Mouse (Mus musculus) liver, embryonic 12.5 days (tissue): ENCODE data around the gene Scg3. TPM values are rescaled to one million over a fixed set of nuclear protein-coding genes. Genes with fewer than 3 reads are reported as not detected.
A peak's percentile ranks its signal among the peaks of the same experiment; 100 is the strongest.
"Not testable (repeated sequence)": the region's sequence is repeated elsewhere in the genome, so short reads cannot be mapped to it uniquely, and the experiment has no call there.

Experiments used
- ATAC-seq: fragments of 200-750 bp; cut with Nextera tagmentation; 2 replicates; pipeline ENCODE4 v1.8.0; 2017; ENCODE audit warnings: moderate number of reproducible peaks, mild to moderate bottlenecking, moderate library complexity
- H3K27ac ChIP-seq: fragments of 300-500 bp; sonication (generic); 2 replicates; pipeline ENCODE4 v1.5.1; 2016; ENCODE audit warnings: mild to moderate bottlenecking
- H3K27me3 ChIP-seq: fragments of 300-500 bp; sonication (generic); replicated peaks from 2 replicates; pipeline ENCODE4 v1.6.1; 2016; ENCODE audit warnings: mild to moderate bottlenecking, moderate library complexity
- H3K36me3 ChIP-seq: fragments of 300-500 bp; sonication (generic); 2 replicates; pipeline ENCODE4 v1.6.1; 2016; ENCODE audit warnings: mild to moderate bottlenecking, moderate library complexity
- H3K4me1 ChIP-seq: fragments of 300-500 bp; sonication (generic); 2 replicates; pipeline ENCODE4 v1.6.1; 2016
- H3K4me2 ChIP-seq: fragments of 300-500 bp; sonication (generic); 2 replicates; pipeline ENCODE4 v1.6.1; 2016; ENCODE audit warnings: mild to moderate bottlenecking, moderate library complexity
- H3K4me3 ChIP-seq: fragments of 300-500 bp; sonication (generic); 2 replicates; pipeline ENCODE4 v1.5.1; 2016; ENCODE audit warnings: mild to moderate bottlenecking, moderate library complexity
- H3K9ac ChIP-seq: fragments of 300-500 bp; sonication (generic); 2 replicates; pipeline ENCODE4 v1.6.1; 2016; ENCODE audit warnings: mild to moderate bottlenecking, moderate library complexity
- H3K9me3 ChIP-seq: fragments of 300-500 bp; sonication (generic); replicated peaks from 2 replicates; pipeline ENCODE4 v1.6.1; 2016; ENCODE audit warnings: mild to moderate bottlenecking, moderate library complexity
- WGBS: fragments of 180-500 bp; shearing (Covaris S2); methylation state at CpG from one replicate; pipeline ENCODE4 v1.1.7; 2016; ENCODE audit not compliant: insufficient replicate concordance; 5-methylcytosine and 5-hydroxymethylcytosine counted together
- polyA plus RNA-seq: library from polyadenylated mRNA; unstranded; fragments of >200 nt; fragmentation: Nextera tagmentation; extraction: Ambion mirVana; gene quantifications from 2 replicates; pipeline ENCODE4 v1.2.1, GENCODE M21; 2016

Gene Scg3
- polyA plus RNA-seq, 1 experiment from 2014 or later, result 0.30 TPM

GRCm38 (mm10) chr9:75660917-75661316, 22.9 kb downstream of the Scg3 start:
- no peak for ATAC-seq
- Histone ChIP-seq H3K27me3 (no peaks in the 10 kb centered on the region), H3K9me3 (no peaks in the 10 kb centered on the region), H3K4me2 (no peak overlapping the region), H3K27ac (no peak overlapping the region), H3K4me1 (no peaks in the 10 kb centered on the region), H3K9ac (no peak overlapping the region), H3K36me3 (no peaks in the 10 kb centered on the region), H3K4me3 (no peak overlapping the region)
- WGBS, result 47% methylated on average over 8 of the region's 8 CpGs

GRCm38 (mm10) chr9:75656456-75656855, 27.4 kb downstream of the Scg3 start:
- not testable (repeated sequence) for H3K9me3 ChIP-seq, H3K4me1 ChIP-seq, H3K4me3 ChIP-seq, H3K36me3 ChIP-seq, H3K9ac ChIP-seq, H3K27me3 ChIP-seq, H3K4me2 ChIP-seq, H3K27ac ChIP-seq, ATAC-seq
- WGBS, result 59% methylated on average over 3 of the region's 3 CpGs

- Histone ChIP-seq H3K27ac (no peak overlapping the region), H3K4me2 (no peak overlapping the region), H3K4me3 (no peak overlapping the region), H3K27me3 (no peaks in the 10 kb centered on the region), H3K9me3 (no peaks in the 10 kb centered on the region), H3K36me3 (no peaks in the 10 kb centered on the region), H3K9ac (no peak overlapping the region), H3K4me1 (peaks cover 8% of the 10 kb centered on the region)
- ATAC-seq, result peak; percentile 32; the same call in 1 of the 2 replicates
- 39% methylated on average over 12 of the region's 12 CpGs for WGBS
Measured at GRCm38 (mm10) chr9:75653981-75654911, 29.6 kb downstream of the Scg3 start.

GRCm38 (mm10) chr9:75645405-75645804, 38.5 kb downstream of the Scg3 start:
- Histone ChIP-seq H3K36me3 (no peaks in the 10 kb centered on the region), H3K4me1 (no peaks in the 10 kb centered on the region; the same call in 1 of the 2 replicates), H3K27ac (no peak overlapping the region), H3K4me3 (no peak overlapping the region), H3K4me2 (no peak overlapping the region), H3K9me3 (no peaks in the 10 kb centered on the region), H3K9ac (no peak overlapping the region), H3K27me3 (no peaks in the 10 kb centered on the region)
- 37% methylated on average over 3 of the region's 3 CpGs for WGBS
- peak; percentile 63 for ATAC-seq

GRCm38 (mm10) chr9:75634226-75634625, 49.6 kb downstream of the Scg3 start:
- no peak overlapping the region for H3K4me3 ChIP-seq
- no peak for ATAC-seq
- H3K36me3 ChIP-seq, result no peaks in the 10 kb centered on the region
- WGBS, result 70% methylated on average over 4 of the region's 4 CpGs
- H3K27me3 ChIP-seq, result no peaks in the 10 kb centered on the region
- H3K9me3 ChIP-seq, result no peaks in the 10 kb centered on the region
- no peaks in the 10 kb centered on the region; the same call in 1 of the 2 replicates for H3K4me1 ChIP-seq
- no peak overlapping the region for H3K4me2 ChIP-seq
- no peak overlapping the region for H3K27ac ChIP-seq
- H3K9ac ChIP-seq, result no peak overlapping the region

- no peaks in the 10 kb centered on the region for H3K36me3 ChIP-seq
- no peak overlapping the region for H3K9ac ChIP-seq
- H3K4me2 ChIP-seq, result no peak overlapping the region
- WGBS, result 77% methylated on average over 8 of the region's 8 CpGs
- ATAC-seq, result no peak
- H3K4me1 ChIP-seq, result no peaks in the 10 kb centered on the region; the same call in 1 of the 2 replicates
- no peak overlapping the region for H3K4me3 ChIP-seq
- no peak overlapping the region for H3K27ac ChIP-seq
- no peaks in the 10 kb centered on the region for H3K9me3 ChIP-seq
- H3K27me3 ChIP-seq, result no peaks in the 10 kb centered on the region
Measured at GRCm38 (mm10) chr9:75633603-75634002, 50.3 kb downstream of the Scg3 start.

GRCm38 (mm10) chr9:75632902-75633301, 51.0 kb downstream of the Scg3 start:
- Histone ChIP-seq H3K9ac (no peak overlapping the region), H3K9me3 (no peaks in the 10 kb centered on the region), H3K27me3 (no peaks in the 10 kb centered on the region), H3K4me1 (no peaks in the 10 kb centered on the region; the same call in 1 of the 2 replicates), H3K36me3 (no peaks in the 10 kb centered on the region), H3K27ac (no peak overlapping the region), H3K4me2 (no peak overlapping the region), H3K4me3 (no peak overlapping the region)
- 46% methylated on average over 1 of the region's 1 CpGs for WGBS
- no peak for ATAC-seq

- Histone ChIP-seq H3K9me3 (no peaks in the 10 kb centered on the region), H3K4me3 (no peak overlapping the region), H3K9ac (no peak overlapping the region), H3K27ac (no peak overlapping the region), H3K36me3 (no peaks in the 10 kb centered on the region), H3K4me1 (no peaks in the 10 kb centered on the region; the same call in 1 of the 2 replicates), H3K4me2 (no peak overlapping the region), H3K27me3 (peaks cover 2% of the 10 kb centered on the region; the same call in 1 of the 2 replicates)
- WGBS, result 65% methylated on average over 10 of the region's 10 CpGs
- ATAC-seq, result no peak
Measured at GRCm38 (mm10) chr9:75632111-75632510, 51.7 kb downstream of the Scg3 start.

GRCm38 (mm10) chr9:75630823-75631454, 52.9 kb downstream of the Scg3 start:
- H3K4me3 ChIP-seq, result no peak overlapping the region
- no peak overlapping the region for H3K9ac ChIP-seq
- no peaks in the 10 kb centered on the region for H3K9me3 ChIP-seq
- H3K27me3 ChIP-seq, result peaks cover 14% of the 10 kb centered on the region
- 55% methylated on average over 8 of the region's 8 CpGs for WGBS
- no peak overlapping the region for H3K4me2 ChIP-seq
- no peaks in the 10 kb centered on the region for H3K36me3 ChIP-seq
- ATAC-seq, result no peak
- no peaks in the 10 kb centered on the region; the same call in 1 of the 2 replicates for H3K4me1 ChIP-seq
- no peak overlapping the region for H3K27ac ChIP-seq

GRCm38 (mm10) chr9:75626308-75626604, 57.6 kb downstream of the Scg3 start:
- Histone ChIP-seq H3K4me3 (peak overlapping the region; percentile 65), H3K4me1 (peaks cover 8% of the 10 kb centered on the region; the same call in 1 of the 2 replicates), H3K9ac (peak overlapping the region; percentile 65), H3K27me3 (peaks cover 37% of the 10 kb centered on the region), H3K9me3 (no peaks in the 10 kb centered on the region), H3K4me2 (peak overlapping the region; percentile 87), H3K27ac (peak overlapping the region; percentile 49; the same call in 1 of the 2 replicates), H3K36me3 (no peaks in the 10 kb centered on the region)
- WGBS, result 1% methylated on average over 14 of the region's 14 CpGs
- ATAC-seq, result no peak; the same call in 1 of the 2 replicates

- Histone ChIP-seq H3K4me3 (peak within 1 kb of the TSS; percentile 65), H3K4me1 (peaks cover 8% of the 10 kb centered on the region; the same call in 1 of the 2 replicates), H3K27ac (peak within 1 kb of the TSS; percentile 49), H3K36me3 (no peaks in the 10 kb centered on the region), H3K4me2 (peak within 1 kb of the TSS; percentile 87), H3K9ac (peak within 1 kb of the TSS; percentile 65), H3K27me3 (peaks cover 37% of the 10 kb centered on the region), H3K9me3 (no peaks in the 10 kb centered on the region)
- under 1% methylated on average over 80 of the region's 94 CpGs for WGBS
- peak; percentile 74 for ATAC-seq
Measured at GRCm38 (mm10) chr9:75625556-75626307, 58.1 kb downstream of the Scg3 start, which contains the start of gene Lysmd2. TSS of gene Lysmd2 (plus strand) at chr9:75625741.
